Mouse (Mus musculus) E14TG2a.4 (cell line): ENCODE measurements at regions not wholly inside any gene's neighbourhood (a gene's known extent, or its start where the extent isn't known, plus 50 kb on each side); places are given as distances from the start of the nearest gene placed in this dataset.

Experiments used
- CTCF ChIP-seq: conservative IDR thresholded peaks from 2 replicates; pipeline ENCODE4 v1.5.1; 2014; ENCODE audit warnings: low read length
- NANOG ChIP-seq: IDR thresholded peaks from 2 replicates; pipeline ENCODE4 v1.6.1; 2014; ENCODE audit warnings: borderline replicate concordance, low read length, mixed read lengths

DNA sequence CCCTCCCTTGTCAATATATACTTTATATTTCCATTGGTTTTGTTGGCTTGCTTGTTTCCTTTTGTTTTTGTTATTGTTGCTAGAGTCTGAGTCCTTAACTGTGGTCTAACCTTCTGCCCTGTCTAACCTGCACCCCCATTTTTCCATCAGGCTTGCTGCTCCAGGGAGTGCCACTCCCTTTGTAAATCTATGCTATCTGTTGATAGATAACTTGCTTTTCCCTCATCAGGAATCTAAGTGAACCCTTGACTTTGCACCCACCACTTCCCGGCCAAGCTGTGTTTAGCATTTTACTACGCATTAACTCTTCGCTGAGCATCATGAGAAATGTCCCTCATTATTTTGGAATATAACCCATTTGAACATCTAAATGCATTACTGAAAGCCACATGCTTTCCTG, 193.8 kb upstream of the Mctp2 start:
- TF ChIP-seq NANOG (no peak), CTCF (no peak)
